Mouse (Mus musculus): ENCODE results near the gene Cdk8. TPM values are rescaled to one million over a fixed set of nuclear protein-coding genes. Genes with fewer than 3 reads are reported as not detected.

Cdk8 gene
- total and polyA plus RNA-seq, 3 experiments: 15.0 to 15.6 (median 15.5) TPM

- peaks cover 8% of the 10 kb centered on the region for H3K36me3 ChIP-seq (ENCODE audit: control insufficient read depth, insufficient read depth, low read length)
- no peak overlapping the region for H3K4me3 ChIP-seq
- H3K27me3 ChIP-seq (ENCODE audit: control insufficient read depth, insufficient read depth, low read length): no peaks in the 10 kb centered on the region
- WGBS: 83% methylated on average over 10 of the region's 10 CpGs
- intact Hi-C loops (cut with DNase I): no loop called here
- H3K27ac ChIP-seq: no peak overlapping the region
- no peak for DNase-seq
- peaks cover 7% of the 10 kb centered on the region for H3K4me1 ChIP-seq (ENCODE audit: control insufficient read depth, insufficient read depth, low read length)
- peaks cover 12% of the 10 kb centered on the region for H3K79me2 ChIP-seq (replicated peaks; ENCODE audit: control insufficient read depth, insufficient read depth, low read length)
- H3K9ac ChIP-seq (ENCODE audit: low read depth, low read length): no peak overlapping the region
- no peak for TF ChIP-seq POLR2A (IDR thresholded peaks at IDR 0.05; ENCODE audit: insufficient read depth, low read depth, low read length)
- TF ChIP-seq EP300 (IDR thresholded peaks at IDR 0.05; ENCODE audit: insufficient read depth, low read depth, low read length): no peak
- TF ChIP-seq CTCF (IDR thresholded peaks at IDR 0.05): no peak
Measured at GRCm38 (mm10) chr5:146238274-146238673, 7.2 kb downstream of the Cdk8 start.

- Histone ChIP-seq H3K4me3 (no peak overlapping the region), H3K36me3 (ENCODE audit: control insufficient read depth, insufficient read depth, low read length) (peaks cover 7% of the 10 kb centered on the region), H3K27me3 (ENCODE audit: control insufficient read depth, insufficient read depth, low read length) (no peaks in the 10 kb centered on the region), H3K9ac (ENCODE audit: low read depth, low read length) (no peak overlapping the region), H3K4me1 (ENCODE audit: control insufficient read depth, insufficient read depth, low read length) (peaks cover 6% of the 10 kb centered on the region; the same call in 1 of the 2 replicates), H3K79me2 (replicated peaks; ENCODE audit: control insufficient read depth, insufficient read depth, low read length) (peaks cover 14% of the 10 kb centered on the region), H3K27ac (no peak overlapping the region)
- intact Hi-C loops (cut with DNase I): no loop called here
- TF ChIP-seq POLR2A (IDR thresholded peaks at IDR 0.05; ENCODE audit: insufficient read depth, low read depth, low read length): no peak
- TF ChIP-seq CTCF (IDR thresholded peaks at IDR 0.05): no peak
- TF ChIP-seq EP300 (IDR thresholded peaks at IDR 0.05; ENCODE audit: insufficient read depth, low read depth, low read length): no peak
- DNase-seq: no peak
- WGBS: 97% methylated on average over 2 of the region's 2 CpGs
Measured at GRCm38 (mm10) chr5:146240771-146241170, 9.7 kb downstream of the Cdk8 start.

- no peaks in the 10 kb centered on the region for H3K27me3 ChIP-seq (ENCODE audit: control insufficient read depth, insufficient read depth, low read length)
- no peak for DNase-seq
- WGBS: 89% methylated on average over 3 of the region's 3 CpGs
- TF ChIP-seq CTCF (IDR thresholded peaks at IDR 0.05): no peak
- no peak for TF ChIP-seq POLR2A (IDR thresholded peaks at IDR 0.05; ENCODE audit: insufficient read depth, low read depth, low read length)
- no peak for TF ChIP-seq EP300 (IDR thresholded peaks at IDR 0.05; ENCODE audit: insufficient read depth, low read depth, low read length)
- peaks cover 10% of the 10 kb centered on the region for H3K79me2 ChIP-seq (replicated peaks; ENCODE audit: control insufficient read depth, insufficient read depth, low read length)
- H3K36me3 ChIP-seq (ENCODE audit: control insufficient read depth, insufficient read depth, low read length): peaks cover 3% of the 10 kb centered on the region
- H3K4me1 ChIP-seq (ENCODE audit: control insufficient read depth, insufficient read depth, low read length): peaks cover 5% of the 10 kb centered on the region
- H3K4me3 ChIP-seq: no peak overlapping the region
- intact Hi-C loops (cut with DNase I): no loop called here
- no peak overlapping the region for H3K9ac ChIP-seq (ENCODE audit: low read depth, low read length)
- no peak overlapping the region for H3K27ac ChIP-seq
Measured at GRCm38 (mm10) chr5:146241202-146241601, 10.2 kb downstream of the Cdk8 start.

GRCm38 (mm10) chr5:146245193-146245592, 14.2 kb downstream of the Cdk8 start:
- WGBS: 89% methylated on average over 4 of the region's 4 CpGs
- no peak for DNase-seq
- H3K9ac ChIP-seq (ENCODE audit: low read depth, low read length): no peak overlapping the region
- TF ChIP-seq POLR2A (IDR thresholded peaks at IDR 0.05; ENCODE audit: insufficient read depth, low read depth, low read length) (no peak), EP300 (IDR thresholded peaks at IDR 0.05; ENCODE audit: insufficient read depth, low read depth, low read length) (no peak), CTCF (IDR thresholded peaks at IDR 0.05) (no peak)
- intact Hi-C loops (cut with DNase I): no loop called here
- H3K79me2 ChIP-seq (replicated peaks; ENCODE audit: control insufficient read depth, insufficient read depth, low read length): peaks cover 8% of the 10 kb centered on the region
- H3K27me3 ChIP-seq (ENCODE audit: control insufficient read depth, insufficient read depth, low read length): no peaks in the 10 kb centered on the region
- H3K4me1 ChIP-seq (ENCODE audit: control insufficient read depth, insufficient read depth, low read length): peaks cover 10% of the 10 kb centered on the region
- no peak overlapping the region for H3K27ac ChIP-seq
- no peak overlapping the region for H3K4me3 ChIP-seq
- peaks cover 5% of the 10 kb centered on the region for H3K36me3 ChIP-seq (ENCODE audit: control insufficient read depth, insufficient read depth, low read length)

- no peak overlapping the region for H3K27ac ChIP-seq
- peaks cover 8% of the 10 kb centered on the region for H3K79me2 ChIP-seq (replicated peaks; ENCODE audit: control insufficient read depth, insufficient read depth, low read length)
- no peak for DNase-seq
- H3K27me3 ChIP-seq (ENCODE audit: control insufficient read depth, insufficient read depth, low read length): no peaks in the 10 kb centered on the region
- peaks cover 6% of the 10 kb centered on the region for H3K36me3 ChIP-seq (ENCODE audit: control insufficient read depth, insufficient read depth, low read length)
- H3K4me1 ChIP-seq (ENCODE audit: control insufficient read depth, insufficient read depth, low read length): peaks cover 10% of the 10 kb centered on the region
- TF ChIP-seq CTCF (IDR thresholded peaks at IDR 0.05): no peak
- no peak for TF ChIP-seq EP300 (IDR thresholded peaks at IDR 0.05; ENCODE audit: insufficient read depth, low read depth, low read length)
- no peak for TF ChIP-seq POLR2A (IDR thresholded peaks at IDR 0.05; ENCODE audit: insufficient read depth, low read depth, low read length)
- H3K9ac ChIP-seq (ENCODE audit: low read depth, low read length): no peak overlapping the region
- WGBS: 79% methylated on average over 7 of the region's 7 CpGs
- H3K4me3 ChIP-seq: no peak overlapping the region
- intact Hi-C loops (cut with DNase I): no loop called here
Measured at GRCm38 (mm10) chr5:146245646-146246370, 14.8 kb downstream of the Cdk8 start.

- 91% methylated on average over 1 of the region's 1 CpGs for WGBS
- Histone ChIP-seq H3K36me3 (ENCODE audit: control insufficient read depth, insufficient read depth, low read length) (peaks cover 11% of the 10 kb centered on the region), H3K27ac (no peak overlapping the region; the same call in 1 of the 2 replicates), H3K4me1 (ENCODE audit: control insufficient read depth, insufficient read depth, low read length) (peaks cover 10% of the 10 kb centered on the region), H3K9ac (ENCODE audit: low read depth, low read length) (no peak overlapping the region), H3K79me2 (replicated peaks; ENCODE audit: control insufficient read depth, insufficient read depth, low read length) (peaks cover 8% of the 10 kb centered on the region), H3K4me3 (no peak overlapping the region), H3K27me3 (ENCODE audit: control insufficient read depth, insufficient read depth, low read length) (no peaks in the 10 kb centered on the region)
- no peak for TF ChIP-seq POLR2A (IDR thresholded peaks at IDR 0.05; ENCODE audit: insufficient read depth, low read depth, low read length)
- TF ChIP-seq CTCF (IDR thresholded peaks at IDR 0.05): no peak
- TF ChIP-seq EP300 (IDR thresholded peaks at IDR 0.05; ENCODE audit: insufficient read depth, low read depth, low read length): no peak
- intact Hi-C loops (cut with DNase I): no loop called here
- no peak for DNase-seq
Measured at GRCm38 (mm10) chr5:146246386-146246785, 15.4 kb downstream of the Cdk8 start.
